In genomic region chr9:114040945-114041344, GRCm38 (mm10) we compare ENCODE assay signal across 25 mouse cellular contexts. TPM values are rescaled to one million over a fixed set of nuclear protein-coding genes. Genes with fewer than 3 reads are reported as not detected.
DNase-seq lines count a peak whose midpoint lies in the region; ATAC-seq and TF ChIP-seq lines count a peak whose summit lies in the region.
"Had no signal": no experiment of that assay in that cellular context is flagged by ENCODE, and none has a peak within 500 bp of the region (broad histone marks: within the 10 kb centered on the region; RNA-seq: fewer than 3 reads in every experiment).

No protein-coding gene starts in this region.

- H3K4me2 ChIP-seq in kidney, embryonic 14.5 days (replicated peaks; ENCODE audit: low read depth, low read length) = no peak overlapping the region
- H3K4me2 ChIP-seq in midbrain, postnatal 0 days (ENCODE audit: low read depth, low read length, poor library complexity, severe bottlenecking) = no peak overlapping the region
- no peak overlapping the region for H3K4me2 ChIP-seq in midbrain, embryonic 15.5 days
- H3K4me2 ChIP-seq in forebrain, embryonic 13.5 days = no peak overlapping the region
- H3K4me2 ChIP-seq: hindbrain, embryonic 13.5 days; kidney, embryonic 15.5 days; midbrain, embryonic 12.5 days had no signal

- ATAC-seq in kidney, embryonic 14.5 days (ENCODE audit: low FRiP score, low TSS enrichment) = no peak
- no peak for ATAC-seq in midbrain, postnatal 0 days (ENCODE audit: low FRiP score)
- no peak for ATAC-seq in midbrain, embryonic 15.5 days (replicated peaks)
- ATAC-seq in forebrain, embryonic 13.5 days = no peak
- ATAC-seq: forebrain, embryonic 16.5 days; inflammation-experienced regulatory T-cells, adult 6 months; Patski had no signal

- 0 out of 2 replicates have a peak, but pooled peaks have one; percentile 9 for TF ChIP-seq CTCF in kidney, adult 2 months (conservative IDR thresholded peaks at IDR 0.05; ENCODE audit: insufficient read depth, insufficient read length, low read depth, low read length)
- TF ChIP-seq CTCF in midbrain, postnatal 0 days (IDR thresholded peaks at IDR 0.05) = peak; percentile 10; the same call in 1 of the 2 replicates

- H3K9ac ChIP-seq in kidney, embryonic 14.5 days (ENCODE audit: low read depth, low read length) = no peak overlapping the region
- H3K9ac ChIP-seq in midbrain, postnatal 0 days (replicated peaks; ENCODE audit: low read length, poor library complexity, severe bottlenecking) = no peak overlapping the region
- no peak overlapping the region for H3K9ac ChIP-seq in midbrain, embryonic 15.5 days
- H3K9ac ChIP-seq in forebrain, embryonic 13.5 days = no peak overlapping the region
- H3K9ac ChIP-seq: hindbrain, embryonic 13.5 days; kidney, embryonic 15.5 days; midbrain, embryonic 12.5 days had no signal

- no peak for DNase-seq in kidney, adult 2 months
- no peak for DNase-seq in midbrain, postnatal 0 days (ENCODE audit: low spot score)
- DNase-seq in ZHBTc4 (ENCODE audit: low read depth, low spot score) = peak; percentile 41
- DNase-seq in adipocyte (ENCODE audit: low spot score) = no peak
- DNase-seq: adrenal gland, postnatal 10 days; cerebellum, adult 8-10 months; cerebellum, postnatal 36 days; gastrocnemius, postnatal 14 days; kidney, postnatal 4 days; liver; lung, postnatal 14 days; right cerebral cortex, postnatal 14 days; spleen, adult 18-20 months had no signal

- H3K27ac ChIP-seq in kidney, adult 2 months (ENCODE audit: insufficient read depth, low read depth, low read length) = no peak overlapping the region
- no peak overlapping the region for H3K27ac ChIP-seq in kidney, embryonic 14.5 days (ENCODE audit: low read depth, low read length)
- no peak overlapping the region for H3K27ac ChIP-seq in midbrain, postnatal 0 days (ENCODE audit: low read depth, low read length)
- no peak overlapping the region for H3K27ac ChIP-seq in midbrain, embryonic 15.5 days
- no peak overlapping the region for H3K27ac ChIP-seq in forebrain, embryonic 13.5 days
- H3K27ac ChIP-seq: embryonic facial prominence, embryonic 10.5 days; hindbrain, embryonic 13.5 days; kidney, embryonic 15.5 days; limb, embryonic 10.5 days; midbrain, embryonic 12.5 days had no signal

- no peaks in the 10 kb centered on the region for H3K36me3 ChIP-seq in kidney, adult 2 months (ENCODE audit: control insufficient read depth, insufficient read depth, low read length)
- H3K36me3 ChIP-seq in kidney, embryonic 14.5 days (ENCODE audit: control insufficient read depth, insufficient read depth, low read length) = no peaks in the 10 kb centered on the region
- H3K36me3 ChIP-seq in midbrain, postnatal 0 days (ENCODE audit: insufficient read depth, low read length) = no peaks in the 10 kb centered on the region
- H3K36me3 ChIP-seq in midbrain, embryonic 15.5 days (replicated peaks) = no peaks in the 10 kb centered on the region
- no peaks in the 10 kb centered on the region for H3K36me3 ChIP-seq in forebrain, embryonic 13.5 days (ENCODE audit: poor library complexity, severe bottlenecking)
- H3K36me3 ChIP-seq: embryonic facial prominence, embryonic 10.5 days; hindbrain, embryonic 13.5 days; kidney, embryonic 15.5 days; limb, embryonic 10.5 days; midbrain, embryonic 12.5 days had no signal

- H3K9me3 ChIP-seq in kidney, embryonic 14.5 days (ENCODE audit: control insufficient read depth, low read length) = no peaks in the 10 kb centered on the region
- H3K9me3 ChIP-seq in midbrain, postnatal 0 days (ENCODE audit: low read length) = no peaks in the 10 kb centered on the region
- no peaks in the 10 kb centered on the region for H3K9me3 ChIP-seq in midbrain, embryonic 15.5 days
- no peaks in the 10 kb centered on the region for H3K9me3 ChIP-seq in forebrain, embryonic 13.5 days (replicated peaks)
- H3K9me3 ChIP-seq: embryonic facial prominence, embryonic 10.5 days; hindbrain, embryonic 13.5 days; kidney, embryonic 15.5 days; limb, embryonic 10.5 days; midbrain, embryonic 12.5 days had no signal

- TF ChIP-seq POLR2A in kidney, adult 2 months (IDR thresholded peaks at IDR 0.05; ENCODE audit: low read depth, low read length) = no peak

- no peaks in the 10 kb centered on the region for H3K4me1 ChIP-seq in kidney, adult 2 months (ENCODE audit: control insufficient read depth, insufficient read depth, low read length)
- no peaks in the 10 kb centered on the region for H3K4me1 ChIP-seq in kidney, embryonic 14.5 days (ENCODE audit: control insufficient read depth, insufficient read depth, low read length)
- H3K4me1 ChIP-seq in midbrain, postnatal 0 days (ENCODE audit: insufficient read depth, low read length) = no peaks in the 10 kb centered on the region
- H3K4me1 ChIP-seq in midbrain, embryonic 15.5 days = no peaks in the 10 kb centered on the region
- H3K4me1 ChIP-seq in forebrain, embryonic 13.5 days = peaks cover 4% of the 10 kb centered on the region
- H3K4me1 ChIP-seq: midbrain, embryonic 12.5 days had no signal

- H3K27me3 ChIP-seq in kidney, adult 2 months (replicated peaks; ENCODE audit: control insufficient read depth, insufficient read depth, low read length) = no peaks in the 10 kb centered on the region
- no peaks in the 10 kb centered on the region for H3K27me3 ChIP-seq in kidney, embryonic 14.5 days (ENCODE audit: control insufficient read depth, insufficient read depth, low read length)
- H3K27me3 ChIP-seq in midbrain, postnatal 0 days (ENCODE audit: insufficient read depth, low read length) = no peaks in the 10 kb centered on the region
- no peaks in the 10 kb centered on the region for H3K27me3 ChIP-seq in midbrain, embryonic 15.5 days (replicated peaks)
- H3K27me3 ChIP-seq in forebrain, embryonic 13.5 days = no peaks in the 10 kb centered on the region
- H3K27me3 ChIP-seq: hindbrain, embryonic 13.5 days; kidney, embryonic 15.5 days; midbrain, embryonic 12.5 days; Patski had no signal

- 75% methylated on average over 4 of the region's 4 CpGs for WGBS in kidney, adult 2 months
- WGBS in kidney, embryonic 14.5 days = 81% methylated on average over 4 of the region's 4 CpGs
- WGBS in midbrain, postnatal 0 days = 80% methylated on average over 4 of the region's 4 CpGs
- WGBS in midbrain, embryonic 15.5 days = 72% methylated on average over 4 of the region's 4 CpGs
- 79% methylated on average over 4 of the region's 4 CpGs for WGBS in forebrain, embryonic 13.5 days

- no peak overlapping the region for H3K4me3 ChIP-seq in kidney, adult 2 months (ENCODE audit: insufficient read depth, low read depth, low read length)
- H3K4me3 ChIP-seq in kidney, embryonic 14.5 days (ENCODE audit: low read length) = no peak overlapping the region
- no peak overlapping the region for H3K4me3 ChIP-seq in midbrain, postnatal 0 days (ENCODE audit: low read depth, low read length)
- H3K4me3 ChIP-seq in midbrain, embryonic 15.5 days = no peak overlapping the region
- H3K4me3 ChIP-seq in forebrain, embryonic 13.5 days = no peak overlapping the region
- H3K4me3 ChIP-seq: embryonic facial prominence, embryonic 10.5 days; hindbrain, embryonic 13.5 days; kidney, embryonic 15.5 days; limb, embryonic 10.5 days; midbrain, embryonic 12.5 days had no signal

RNA-seq across cellular contexts. Expression of gene Fbxl2, which starts 5.0 kb away (rescaled TPM):
- polyA plus RNA-seq in kidney, adult 2 months (2012; rRNA removed) = 2.8 and 3.5 TPM in 2 replicates
- polyA plus RNA-seq in kidney, embryonic 14.5 days (2014; fragmentation: Nextera tagmentation; extraction: Ambion mirVana) = 2.8 and 3.3 TPM in 2 replicates
- total RNA-seq in midbrain, postnatal 0 days (2014; rRNA removed) = 43.4 and 44.2 TPM in 2 replicates
- polyA plus RNA-seq in midbrain, postnatal 0 days (2015; fragmentation: Nextera tagmentation; extraction: Ambion mirVana) = 33.1 and 35.7 TPM in 2 replicates
- polyA plus RNA-seq in midbrain, embryonic 15.5 days (2015; fragmentation: Nextera tagmentation; extraction: Ambion mirVana) = 28.9 and 31.2 TPM in 2 replicates
- 13.3 and 14.0 TPM in 2 replicates for polyA plus RNA-seq in forebrain, embryonic 13.5 days (2015; fragmentation: Nextera tagmentation; extraction: Ambion mirVana)

RNA-seq across cellular contexts. Expression of gene Susd5, which starts 16.0 kb away (rescaled TPM):
- polyA plus RNA-seq in kidney, adult 2 months (2012; rRNA removed) = 0.48 and 0.90 TPM in 2 replicates
- 0.20 and 0.45 TPM in 2 replicates for polyA plus RNA-seq in kidney, embryonic 14.5 days (2014; fragmentation: Nextera tagmentation; extraction: Ambion mirVana)
- total RNA-seq in midbrain, postnatal 0 days (2014; rRNA removed) = 0.90 and 2.4 TPM in 2 replicates
- polyA plus RNA-seq in midbrain, postnatal 0 days (2015; fragmentation: Nextera tagmentation; extraction: Ambion mirVana) = 1.0 and 1.1 TPM in 2 replicates
- polyA plus RNA-seq in midbrain, embryonic 15.5 days (2015; fragmentation: Nextera tagmentation; extraction: Ambion mirVana) = 0.50 and 0.59 TPM in 2 replicates
- 0.18 TPM in 1 of 2 replicates, not detected in the other for polyA plus RNA-seq in forebrain, embryonic 13.5 days (2015; fragmentation: Nextera tagmentation; extraction: Ambion mirVana)
- total RNA-seq: megakaryocyte, adult 5-6 weeks had no signal
- polyA plus RNA-seq: forebrain, embryonic 16.5 days; inflammation-experienced regulatory T-cells, adult 6 months; Patski had no signal
